Mouse (Mus musculus): Measurements from ENCODE around the gene Jak3.
"Not testable (repeated sequence)": the region's sequence is repeated elsewhere in the genome, so short reads cannot be mapped to it uniquely, and the experiment has no call there.

Jak3 gene

DNA sequence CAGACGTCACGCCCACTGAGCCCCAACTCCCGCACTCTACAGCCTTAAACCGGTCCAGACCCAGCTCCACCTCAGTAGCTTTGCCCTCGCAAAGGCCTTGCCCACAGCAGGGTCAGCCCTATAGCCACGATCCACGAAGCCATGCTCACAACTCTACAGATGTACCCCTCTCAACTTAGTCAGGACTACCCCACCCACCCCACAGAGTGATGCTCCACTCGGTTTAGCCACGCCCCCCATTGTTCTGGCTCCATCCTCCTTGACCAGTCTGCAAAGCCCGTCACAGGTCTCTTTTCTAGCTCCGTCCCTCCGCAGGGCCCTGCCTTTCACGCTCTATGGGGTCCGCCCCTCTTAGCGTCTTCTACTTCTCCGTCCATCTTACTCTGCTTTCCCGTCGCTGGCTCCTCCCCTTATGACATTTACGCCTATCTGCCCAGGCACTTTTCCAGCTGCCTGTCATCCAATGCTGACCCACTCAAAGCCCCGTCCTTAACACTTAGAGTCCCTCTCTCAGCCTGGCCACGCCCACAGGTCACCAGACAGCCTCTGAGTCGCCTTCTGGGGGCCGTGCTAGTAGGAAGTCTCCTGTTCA, 10.1 kb downstream of the Jak3 start:
- Histone ChIP-seq H3K27me3 (ENCODE audit: insufficient read depth, low read length) (peaks cover 70% of the 10 kb centered on the region), H3K36me3 (ENCODE audit: insufficient read depth, low read length) (peaks cover 64% of the 10 kb centered on the region), H3K4me1 (replicated peaks; ENCODE audit: low read depth, low read length) (peaks cover 95% of the 10 kb centered on the region), H3K4me3 (replicated peaks; ENCODE audit: low read length) (peak overlapping the region; percentile 70), H3K9me3 (ENCODE audit: low read length) (no peaks in the 10 kb centered on the region)
- TF ChIP-seq CTCF (conservative IDR thresholded peaks at IDR 0.05; ENCODE audit: low read length): no peak
- TF ChIP-seq POU5F1 (IDR thresholded peaks at IDR 0.05; ENCODE audit: borderline replicate concordance, low read length): no peak
- TF ChIP-seq NANOG (IDR thresholded peaks at IDR 0.05; ENCODE audit: borderline replicate concordance, low read length): no peak

GRCm38 (mm10) chr8:71687616-71688015, 11.5 kb downstream of the Jak3 start:
- Histone ChIP-seq H3K36me3 (ENCODE audit: insufficient read depth, low read length) (peaks cover 51% of the 10 kb centered on the region), H3K27me3 (ENCODE audit: insufficient read depth, low read length) (peaks cover 71% of the 10 kb centered on the region), H3K9me3 (ENCODE audit: low read length) (no peaks in the 10 kb centered on the region), H3K4me3 (replicated peaks; ENCODE audit: low read length) (peak overlapping the region; percentile 70), H3K4me1 (replicated peaks; ENCODE audit: low read depth, low read length) (peaks cover 87% of the 10 kb centered on the region)
- no peak for TF ChIP-seq CTCF (conservative IDR thresholded peaks at IDR 0.05; ENCODE audit: low read length)
- TF ChIP-seq NANOG (IDR thresholded peaks at IDR 0.05; ENCODE audit: borderline replicate concordance, low read length): no peak
- TF ChIP-seq POU5F1 (IDR thresholded peaks at IDR 0.05; ENCODE audit: borderline replicate concordance, low read length): no peak

DNA sequence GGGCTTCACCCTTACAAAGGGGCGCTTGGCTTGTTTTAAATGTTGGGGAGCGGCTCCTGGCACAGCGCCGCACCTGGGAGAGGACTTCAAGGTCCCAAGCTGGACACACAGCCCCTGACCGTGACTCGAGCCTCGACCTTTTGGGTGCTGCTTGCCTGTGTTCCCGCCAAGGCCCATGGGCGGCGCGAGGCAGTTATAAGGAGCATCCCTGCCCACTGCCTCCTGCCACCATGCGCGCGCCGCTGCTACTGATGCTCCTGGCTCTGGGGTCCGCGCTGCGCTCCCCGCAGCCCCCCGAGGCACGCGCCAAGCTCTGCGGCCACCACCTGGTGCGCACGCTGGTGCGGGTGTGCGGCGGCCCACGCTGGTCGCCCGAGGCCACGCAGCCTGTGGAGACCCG, 12.9 kb downstream of the Jak3 start, which contains the start of gene Insl3:
TSS of gene Insl3 (plus strand) at position 187 of the 400 bp plus-strand sequence.
- no peak for TF ChIP-seq POU5F1 (IDR thresholded peaks at IDR 0.05; ENCODE audit: borderline replicate concordance, low read length)
- no peak for TF ChIP-seq NANOG (IDR thresholded peaks at IDR 0.05; ENCODE audit: borderline replicate concordance, low read length)
- no peak for TF ChIP-seq CTCF (conservative IDR thresholded peaks at IDR 0.05; ENCODE audit: low read length)
- peak within 1 kb of the TSS; percentile 70 for H3K4me3 ChIP-seq (replicated peaks; ENCODE audit: low read length)

DNA sequence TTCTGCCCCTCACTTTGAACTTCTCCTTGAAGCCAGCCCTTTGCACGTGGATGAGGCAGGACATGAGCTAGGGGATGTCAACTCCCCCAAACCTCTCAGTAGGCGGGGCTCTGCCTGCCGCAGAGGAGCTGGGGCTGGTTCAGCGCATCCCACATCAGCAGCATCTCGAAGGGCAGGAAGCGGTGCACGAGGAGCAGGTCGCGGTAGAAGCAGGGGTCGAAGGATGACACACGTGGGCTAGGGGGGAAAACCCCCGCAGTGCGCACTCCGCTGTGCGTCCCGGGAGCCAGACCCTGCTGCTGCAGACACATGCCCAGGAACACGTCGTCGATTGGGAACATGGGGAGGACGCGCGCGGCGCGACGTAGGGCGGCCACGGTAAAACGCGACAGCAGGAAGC, 16.4 kb downstream of the Jak3 start:
- Histone ChIP-seq H3K36me3 (ENCODE audit: insufficient read depth, low read length) (peaks cover 5% of the 10 kb centered on the region; the same call in 1 of the 2 replicates), H3K4me3 (replicated peaks; ENCODE audit: low read length) (peak overlapping the region; percentile 65), H3K9me3 (ENCODE audit: low read length) (no peaks in the 10 kb centered on the region), H3K4me1 (replicated peaks; ENCODE audit: low read depth, low read length) (peaks cover 59% of the 10 kb centered on the region), H3K27me3 (ENCODE audit: insufficient read depth, low read length) (peaks cover 83% of the 10 kb centered on the region)
- TF ChIP-seq POU5F1 (IDR thresholded peaks at IDR 0.05; ENCODE audit: borderline replicate concordance, low read length) (no peak), CTCF (conservative IDR thresholded peaks at IDR 0.05; ENCODE audit: low read length) (no peak), NANOG (IDR thresholded peaks at IDR 0.05; ENCODE audit: borderline replicate concordance, low read length) (no peak)

More for the DNA sequence above, 12.9 kb downstream of the Jak3 start, which contains the start of gene Insl3:
- peaks cover 74% of the 10 kb centered on the region for H3K27me3 ChIP-seq (ENCODE audit: insufficient read depth, low read length)
- H3K9me3 ChIP-seq (ENCODE audit: low read length): no peaks in the 10 kb centered on the region
- peaks cover 87% of the 10 kb centered on the region for H3K4me1 ChIP-seq (replicated peaks; ENCODE audit: low read depth, low read length)
- peaks cover 37% of the 10 kb centered on the region for H3K36me3 ChIP-seq (ENCODE audit: insufficient read depth, low read length)

DNA sequence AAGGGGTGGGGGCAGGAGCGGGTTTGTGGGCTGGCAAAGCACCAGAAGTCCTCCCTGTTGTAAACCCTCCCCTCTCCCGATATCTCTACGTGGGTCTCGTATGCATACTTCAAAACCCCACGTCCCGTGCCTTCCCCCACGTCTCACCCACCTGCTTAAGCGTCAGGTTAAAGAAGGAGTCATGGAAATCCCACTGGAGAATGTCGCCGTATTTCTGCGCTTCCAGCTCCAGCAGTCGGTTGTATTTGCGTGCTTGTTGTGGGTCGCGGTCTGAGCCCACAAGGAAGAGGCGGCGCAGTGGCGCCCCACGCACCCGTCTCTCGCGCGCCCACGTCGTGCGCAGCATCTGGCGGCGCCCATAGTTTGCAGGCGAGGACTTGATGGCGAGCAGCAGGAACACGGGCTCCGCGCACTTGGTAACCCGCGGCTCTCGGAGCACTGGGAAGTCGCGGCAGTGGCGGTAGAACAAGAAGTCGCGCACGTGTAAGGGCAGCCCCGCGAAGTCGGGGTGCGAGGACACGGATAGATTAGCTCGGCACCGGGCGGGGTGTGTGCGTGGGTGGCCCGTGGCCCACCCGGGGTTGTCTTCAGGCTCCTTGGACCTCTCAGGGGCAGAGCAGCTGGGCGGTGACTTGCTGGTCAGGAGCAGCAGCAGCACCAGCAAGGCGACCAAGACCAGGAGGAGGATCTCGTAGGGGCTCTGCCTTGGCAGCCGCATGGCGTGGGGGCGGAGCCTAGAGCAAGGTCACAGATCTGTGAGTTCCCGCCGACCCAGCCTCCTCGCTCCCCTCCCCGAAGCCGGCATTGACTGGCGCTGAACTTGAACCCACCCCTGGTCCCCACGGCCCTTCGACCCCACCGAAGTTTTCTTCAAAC, 17.3 kb downstream of the Jak3 start:
- H3K4me1 ChIP-seq (replicated peaks; ENCODE audit: low read depth, low read length): peaks cover 56% of the 10 kb centered on the region
- peak overlapping the region; percentile 65 for H3K4me3 ChIP-seq (replicated peaks; ENCODE audit: low read length)
- TF ChIP-seq POU5F1 (IDR thresholded peaks at IDR 0.05; ENCODE audit: borderline replicate concordance, low read length) (no peak), CTCF (conservative IDR thresholded peaks at IDR 0.05; ENCODE audit: low read length) (no peak), NANOG (IDR thresholded peaks at IDR 0.05; ENCODE audit: borderline replicate concordance, low read length) (no peak)
- peaks cover 2% of the 10 kb centered on the region; the same call in 1 of the 2 replicates for H3K36me3 ChIP-seq (ENCODE audit: insufficient read depth, low read length)
- H3K27me3 ChIP-seq (ENCODE audit: insufficient read depth, low read length): peaks cover 78% of the 10 kb centered on the region
- no peaks in the 10 kb centered on the region for H3K9me3 ChIP-seq (ENCODE audit: low read length)

GRCm38 (mm10) chr8:71695456-71695855, 19.4 kb downstream of the Jak3 start:
- H3K36me3 ChIP-seq (ENCODE audit: insufficient read depth, low read length); H3K9me3 ChIP-seq (ENCODE audit: low read length); H3K4me3 ChIP-seq (replicated peaks; ENCODE audit: low read length): not testable (repeated sequence)
- Histone ChIP-seq H3K27me3 (ENCODE audit: insufficient read depth, low read length) (peaks cover 66% of the 10 kb centered on the region), H3K4me1 (replicated peaks; ENCODE audit: low read depth, low read length) (peaks cover 49% of the 10 kb centered on the region)
- TF ChIP-seq CTCF (conservative IDR thresholded peaks at IDR 0.05; ENCODE audit: low read length): peak; percentile 43

DNA sequence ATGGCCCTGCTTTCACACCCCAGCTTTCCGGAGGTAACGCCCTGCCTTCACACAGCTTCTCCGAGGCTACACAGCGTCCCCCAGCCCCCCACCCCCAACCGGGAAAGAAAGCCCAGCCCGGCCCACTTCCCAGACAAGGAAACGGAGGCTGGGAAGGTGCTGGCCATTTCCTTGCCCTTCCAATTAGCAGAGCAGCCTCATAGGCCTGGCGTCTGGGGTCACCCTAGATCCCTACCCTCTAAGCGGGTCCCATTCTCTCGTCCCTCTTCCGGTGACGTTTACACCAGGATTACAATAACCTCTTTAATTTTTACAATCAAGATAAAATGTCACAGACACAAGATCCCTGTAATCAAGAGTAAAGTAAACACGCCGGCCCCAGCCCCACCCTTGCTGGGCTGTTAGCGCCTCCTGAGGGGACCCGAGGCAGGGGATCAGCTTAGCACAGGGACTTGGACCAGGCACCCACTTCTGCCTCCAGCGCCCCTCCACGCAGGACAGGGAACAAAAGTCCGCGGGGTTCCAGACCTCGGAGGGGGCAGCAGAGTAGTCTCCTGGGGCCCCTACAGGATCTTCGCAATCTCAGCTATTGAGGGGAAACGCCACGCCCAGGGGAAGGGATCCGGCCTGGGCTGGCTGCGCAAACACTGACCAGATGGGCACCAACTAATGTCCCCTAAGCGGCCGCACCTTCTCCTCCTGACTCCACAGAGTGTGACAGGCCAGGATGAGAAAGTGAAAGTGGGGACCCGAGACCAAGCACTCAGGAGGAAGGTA, 24.6 kb downstream of the Jak3 start:
- Histone ChIP-seq H3K4me1 (replicated peaks; ENCODE audit: low read depth, low read length) (peaks cover 55% of the 10 kb centered on the region), H3K4me3 (replicated peaks; ENCODE audit: low read length) (peak overlapping the region; percentile 51), H3K36me3 (ENCODE audit: insufficient read depth, low read length) (no peaks in the 10 kb centered on the region), H3K27me3 (ENCODE audit: insufficient read depth, low read length) (peaks cover 56% of the 10 kb centered on the region), H3K9me3 (ENCODE audit: low read length) (no peaks in the 10 kb centered on the region)
- TF ChIP-seq NANOG (IDR thresholded peaks at IDR 0.05; ENCODE audit: borderline replicate concordance, low read length): no peak
- no peak for TF ChIP-seq CTCF (conservative IDR thresholded peaks at IDR 0.05; ENCODE audit: low read length)
- no peak for TF ChIP-seq POU5F1 (IDR thresholded peaks at IDR 0.05; ENCODE audit: borderline replicate concordance, low read length)

All from E14TG2a.4 (cell line).